Mouse (Mus musculus) MEL (cell line): ENCODE measurements at regions not wholly inside any gene's neighbourhood (a gene's known extent, or its start where the extent isn't known, plus 50 kb on each side); places are given as distances from the start of the nearest gene placed in this dataset.

Experiments
- CTCF ChIP-seq, 3 experiments: IDR thresholded peaks in 2 of 3; conservative IDR thresholded peaks in 1 of 3; 2 replicates each; pipeline ENCODE4 v1.5.1; 2011 to 2012; ENCODE audit warnings: low read length in 3 of 3, low read depth in 2 of 3, mild to moderate bottlenecking in 2 of 3, improper control_type of control experiment in 1 of 3, inconsistent platforms in 1 of 3, mixed read lengths in 1 of 3, moderate library complexity in 1 of 3; ENCODE audit not compliant: control insufficient read depth in 1 of 3, insufficient read depth in 1 of 3, poor library complexity in 1 of 3, severe bottlenecking in 1 of 3
- ELF1 ChIP-seq: IDR thresholded peaks from 2 replicates; pipeline ENCODE4 v1.6.1; 2014; ENCODE audit warnings: low read depth, mild to moderate bottlenecking, inconsistent platforms, low read length, improper control_type of control experiment, moderate library complexity
- EP300 ChIP-seq, 2 experiments: IDR thresholded peaks; 2 replicates each; pipeline ENCODE4 v1.6.1; 2011; ENCODE audit warnings: improper control_type of control experiment in 2 of 2, low read length in 2 of 2, low read depth in 1 of 2, mild to moderate bottlenecking in 1 of 2
- NRF1 ChIP-seq: IDR thresholded peaks from 2 replicates; pipeline ENCODE4 v1.6.1; 2014; ENCODE audit warnings: low read depth, mild to moderate bottlenecking, inconsistent platforms, low read length, improper control_type of control experiment, moderate library complexity; ENCODE audit not compliant: poor library complexity, insufficient read depth, severe bottlenecking
- POLR2A ChIP-seq, 2 experiments: IDR thresholded peaks; 2 replicates each; pipeline ENCODE4 v1.6.1; 2011 to 2012; ENCODE audit warnings: low read length in 2 of 2, mild to moderate bottlenecking in 2 of 2, control low read depth in 1 of 2, improper control_type of control experiment in 1 of 2, low read depth in 1 of 2, moderate library complexity in 1 of 2; ENCODE audit not compliant: control insufficient read depth in 1 of 2, insufficient read depth in 1 of 2, poor library complexity in 1 of 2

DNA sequence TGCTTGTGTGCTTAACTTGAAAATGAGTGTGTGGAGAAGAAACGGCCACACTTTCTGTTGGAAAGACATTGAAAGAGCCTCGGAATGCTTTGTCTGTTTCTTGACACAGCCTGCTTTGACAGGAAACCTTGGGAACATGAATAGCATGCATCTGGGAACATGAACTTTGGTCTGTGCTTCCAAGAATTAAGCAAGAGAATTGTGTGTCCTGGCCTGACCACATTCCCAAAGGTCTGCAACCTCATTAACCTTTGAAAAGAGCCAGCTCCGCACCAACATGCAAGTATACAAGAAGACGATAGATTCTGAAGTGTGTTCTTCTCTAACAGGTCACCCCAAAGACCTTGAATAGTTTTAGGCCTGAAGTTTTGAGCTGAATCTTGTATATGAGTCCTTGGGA is 309.7 kb upstream of the Fam92a start:
- no peak for TF ChIP-seq CTCF (IDR thresholded peaks at IDR 0.05 in 2 of 3, conservative IDR thresholded peaks at IDR 0.05 in 1 of 3; ENCODE audit: control insufficient read depth in 1 of 3, insufficient read depth in 1 of 3, low read depth in 2 of 3, low read length in 3 of 3, poor library complexity in 1 of 3, severe bottlenecking in 1 of 3)
- TF ChIP-seq NRF1: no peak
- no peak for TF ChIP-seq POLR2A (IDR thresholded peaks at IDR 0.05; ENCODE audit: control insufficient read depth in 1 of 2, insufficient read depth in 1 of 2, low read depth in 1 of 2, low read length in 2 of 2, poor library complexity in 1 of 2)
- no peak for TF ChIP-seq ELF1
- TF ChIP-seq EP300 (IDR thresholded peaks at IDR 0.05; ENCODE audit: low read depth in 1 of 2, low read length in 2 of 2): no peak
